Mouse (Mus musculus) MEL (cell line): ENCODE measurements around the gene Unc45b. TPM values are rescaled to one million over a fixed set of nuclear protein-coding genes. Genes with fewer than 3 reads are reported as not detected.

ENCODE experiments used
- DNase-seq: peaks from one replicate; pipeline ENCODE4 v3.0.0; 2011; ENCODE audit warnings: low read depth, low spot score
- H3K27ac ChIP-seq: 2 replicates; pipeline ENCODE4 v1.5.1; 2012; ENCODE audit warnings: low read depth, mild to moderate bottlenecking, control low read depth, low read length, moderate library complexity; ENCODE audit not compliant: control insufficient read depth
- H3K27me3 ChIP-seq, 2 experiments: fragments of 150-350 bp in 1 of 2; sonication (generic) in 1 of 2; 2 replicates each; pipeline ENCODE4 v1.6.1; 2012; ENCODE audit warnings: low read length in 2 of 2, mild to moderate bottlenecking in 2 of 2, improper control_type of control experiment in 1 of 2, moderate library complexity in 1 of 2; ENCODE audit not compliant: insufficient read depth in 2 of 2, control insufficient read depth in 1 of 2
- H3K36me3 ChIP-seq, 2 experiments: 2 replicates each; pipeline ENCODE4 v1.6.1; 2012 to 2014; ENCODE audit warnings: low read length in 2 of 2, improper control_type of control experiment in 1 of 2, inconsistent platforms in 1 of 2, mild to moderate bottlenecking in 1 of 2; ENCODE audit not compliant: insufficient read depth in 2 of 2, control insufficient read depth in 1 of 2
- H3K4me1 ChIP-seq, 2 experiments: fragments of 150-350 bp in 1 of 2; sonication (generic) in 1 of 2; 2 replicates each; pipeline ENCODE4 v1.6.1; 2012; ENCODE audit warnings: low read length in 2 of 2, improper control_type of control experiment in 1 of 2, mild to moderate bottlenecking in 1 of 2; ENCODE audit not compliant: insufficient read depth in 2 of 2, control insufficient read depth in 1 of 2
- H3K4me3 ChIP-seq, 2 experiments: fragments of 150-350 bp in 1 of 2; sonication (generic) in 1 of 2; 2 replicates each; pipeline ENCODE4 v1.5.1; 2012; ENCODE audit warnings: low read depth in 2 of 2, low read length in 2 of 2, mild to moderate bottlenecking in 2 of 2, moderate library complexity in 2 of 2, control low read depth in 1 of 2, improper control_type of control experiment in 1 of 2; ENCODE audit not compliant: control insufficient read depth in 1 of 2, insufficient read depth in 1 of 2
- H3K79me2 ChIP-seq: 2 replicates; pipeline ENCODE4 v1.6.1; 2012; ENCODE audit warnings: mild to moderate bottlenecking, low read length, moderate library complexity; ENCODE audit not compliant: control insufficient read depth, poor library complexity, insufficient read depth
- H3K9ac ChIP-seq: 2 replicates; pipeline ENCODE4 v1.6.1; 2012; ENCODE audit warnings: low read depth, mild to moderate bottlenecking, control low read depth, low read length, moderate library complexity; ENCODE audit not compliant: control insufficient read depth, poor library complexity, severe bottlenecking
- H3K9me3 ChIP-seq: fragments of 150-350 bp; sonication (generic); replicated peaks from 2 replicates; pipeline ENCODE4 v1.6.1; 2012; ENCODE audit warnings: mild to moderate bottlenecking, low read length, improper control_type of control experiment, moderate library complexity; ENCODE audit not compliant: insufficient read depth
- BHLHE40 ChIP-seq: IDR thresholded peaks from 2 replicates; pipeline ENCODE4 v1.6.1; 2012; ENCODE audit warnings: low read depth, mild to moderate bottlenecking, inconsistent platforms, low read length, improper control_type of control experiment, borderline replicate concordance
- E2F4 ChIP-seq: IDR thresholded peaks from 2 replicates; pipeline ENCODE4 v1.6.1; 2011; ENCODE audit warnings: low read depth, low read length, improper control_type of control experiment, borderline replicate concordance
- EP300 ChIP-seq, 2 experiments: IDR thresholded peaks; 2 replicates each; pipeline ENCODE4 v1.6.1; 2011; ENCODE audit warnings: improper control_type of control experiment in 2 of 2, low read length in 2 of 2, low read depth in 1 of 2, mild to moderate bottlenecking in 1 of 2
- ETS1 ChIP-seq: IDR thresholded peaks from 2 replicates; pipeline ENCODE4 v1.6.1; 2012; ENCODE audit warnings: low read depth, mild to moderate bottlenecking, inconsistent platforms, low read length, improper control_type of control experiment, moderate library complexity
- GATA1 ChIP-seq: IDR thresholded peaks from 2 replicates; pipeline ENCODE4 v1.6.1; 2011; ENCODE audit warnings: low read depth, low read length, improper control_type of control experiment
- HCFC1 ChIP-seq: IDR thresholded peaks from 2 replicates; pipeline ENCODE4 v1.6.1; 2012; ENCODE audit warnings: low read depth, mild to moderate bottlenecking, inconsistent platforms, low read length, improper control_type of control experiment, moderate library complexity
- JUND ChIP-seq: IDR thresholded peaks from 2 replicates; pipeline ENCODE4 v1.6.1; 2011; ENCODE audit warnings: low read depth, mild to moderate bottlenecking, improper control_type of control experiment, low read length
- KAT2A ChIP-seq: conservative IDR thresholded peaks from 2 replicates; pipeline ENCODE4 v1.6.1; 2012; ENCODE audit warnings: low read depth, low read length, improper control_type of control experiment, inconsistent platforms
- MAX ChIP-seq: IDR thresholded peaks from 2 replicates; pipeline ENCODE4 v1.6.1; 2011; ENCODE audit warnings: low read length, improper control_type of control experiment
- MAZ ChIP-seq: IDR thresholded peaks from 2 replicates; pipeline ENCODE4 v1.6.1; 2012; ENCODE audit warnings: low read depth, mild to moderate bottlenecking, inconsistent platforms, low read length, improper control_type of control experiment
- NRF1 ChIP-seq: IDR thresholded peaks from 2 replicates; pipeline ENCODE4 v1.6.1; 2014; ENCODE audit warnings: low read depth, mild to moderate bottlenecking, inconsistent platforms, low read length, improper control_type of control experiment, moderate library complexity; ENCODE audit not compliant: poor library complexity, insufficient read depth, severe bottlenecking
- POLR2AphosphoS2 ChIP-seq: IDR thresholded peaks from 2 replicates; pipeline ENCODE4 v1.6.1; 2011; ENCODE audit warnings: low read length, improper control_type of control experiment
- POLR2AphosphoS5 ChIP-seq: IDR thresholded peaks from 2 replicates; pipeline ENCODE4 v1.6.1; 2012; ENCODE audit warnings: low read depth, borderline replicate concordance, mild to moderate bottlenecking, inconsistent platforms, low read length, moderate library complexity, mixed read lengths
- RAD21 ChIP-seq: IDR thresholded peaks from 2 replicates; pipeline ENCODE4 v1.6.1; 2011; ENCODE audit warnings: mild to moderate bottlenecking, low read depth, low read length, improper control_type of control experiment
- ZKSCAN1 ChIP-seq: IDR thresholded peaks from 2 replicates; pipeline ENCODE4 v1.6.1; 2012; ENCODE audit warnings: low read depth, mild to moderate bottlenecking, inconsistent platforms, low read length, improper control_type of control experiment, moderate library complexity
- ZMIZ1 ChIP-seq: IDR thresholded peaks from 2 replicates; pipeline ENCODE4 v1.6.1; 2012; ENCODE audit warnings: low read depth, mild to moderate bottlenecking, inconsistent platforms, low read length, improper control_type of control experiment, moderate library complexity
- ZNF384 ChIP-seq: IDR thresholded peaks from 2 replicates; pipeline ENCODE4 v1.6.1; 2012; ENCODE audit warnings: low read depth, mild to moderate bottlenecking, inconsistent platforms, low read length, improper control_type of control experiment
- polyA plus RNA-seq, 2 experiments: library from polyadenylated mRNA; stranded (reverse) in 1 of 2; unstranded in 1 of 2; fragments of >175 nt in 1 of 2; fragments of >200 nt in 1 of 2; gene quantifications; 2 replicates each; pipeline versions ENCODE4 v1.2.1 to v1.2.4; 2012; ENCODE audit warnings: low replicate concordance in 2 of 2, low read depth in 1 of 2; ENCODE audit not compliant: insufficient read length in 2 of 2, insufficient read depth in 1 of 2, missing spikeins in 1 of 2
- total RNA-seq: library from RNA; depleted of rRNA; stranded (reverse); fragments of 300-350 nt; gene quantifications from 2 replicates; pipeline ENCODE4 v1.2.3, GENCODE M21; 2012

Unc45b gene
- total and polyA plus RNA-seq, 3 experiments, result 0.08 to 0.29 TPM; not detected in 1

DNA sequence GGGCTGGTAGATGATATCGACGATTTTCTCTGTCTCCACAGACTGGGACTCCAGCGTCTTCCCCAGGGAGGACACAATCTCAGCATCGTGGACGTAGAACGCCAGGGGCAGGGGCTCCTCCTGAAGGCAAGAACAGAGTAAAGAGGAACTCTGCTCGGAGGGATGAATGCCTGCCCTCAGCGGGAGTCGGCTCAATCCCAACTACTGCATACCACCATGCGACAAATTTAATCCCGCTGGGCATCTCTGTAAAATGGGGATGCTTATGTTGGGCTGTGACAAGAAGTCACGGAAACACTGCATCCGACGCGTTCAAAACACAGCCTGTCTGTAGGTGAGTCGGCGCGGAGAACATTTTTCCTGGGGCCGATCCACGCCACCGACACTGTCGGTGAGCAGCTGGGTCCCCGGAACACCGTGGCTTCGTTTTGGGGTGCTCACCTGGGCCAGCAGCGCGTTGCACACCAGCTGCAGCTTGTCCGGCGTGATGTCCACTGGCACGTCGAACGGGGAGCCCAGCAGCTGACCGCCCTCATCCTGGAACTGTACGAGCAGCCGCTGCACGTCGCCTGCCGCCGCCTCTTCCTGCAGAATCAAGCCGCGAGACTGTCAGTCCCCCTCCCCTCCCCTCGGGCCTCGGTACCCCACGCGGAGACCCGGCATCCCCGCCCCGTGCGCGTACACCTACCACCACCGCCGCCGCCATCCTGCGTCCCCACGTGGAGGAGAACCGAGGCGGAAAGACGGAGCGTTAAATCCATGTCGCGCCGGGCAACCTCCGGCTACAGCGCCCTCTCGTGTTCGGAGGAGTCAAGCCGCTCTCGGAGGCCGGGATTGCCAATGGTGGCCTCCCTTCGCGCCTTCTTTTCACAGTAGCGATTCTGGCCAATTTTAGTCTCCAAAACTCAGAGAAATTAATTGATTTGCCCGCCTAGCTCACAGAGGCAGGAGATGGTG, 2.4 kb upstream of the Unc45b start, which contains the start of gene Nle1 (continued):
- TF ChIP-seq BHLHE40, result no peak
- TF ChIP-seq RAD21, result no peak
- TF ChIP-seq POLR2AphosphoS5, result no peak
- peak; percentile 46; the same call in 1 of the 2 replicates for TF ChIP-seq ZMIZ1
- TF ChIP-seq ETS1, result peak; percentile 66; the same call in 1 of the 2 replicates
- TF ChIP-seq HCFC1, result peak; percentile 91
- TF ChIP-seq KAT2A, result no peak
- peak; percentile 23 to 60; a peak in 1 of 4 replicates for TF ChIP-seq EP300 (IDR thresholded peaks at IDR 0.05; ENCODE audit: low read depth in 1 of 2, low read length in 2 of 2)
- TF ChIP-seq POLR2AphosphoS2, result peak; percentile 86
- no peak for TF ChIP-seq ZNF384
- peak; percentile 98 for TF ChIP-seq MAX
- TF ChIP-seq ZKSCAN1, result no peak
- TF ChIP-seq JUND, result no peak
- TF ChIP-seq GATA1, result no peak
- TF ChIP-seq, all 39 proteins: peak for 18

DNA sequence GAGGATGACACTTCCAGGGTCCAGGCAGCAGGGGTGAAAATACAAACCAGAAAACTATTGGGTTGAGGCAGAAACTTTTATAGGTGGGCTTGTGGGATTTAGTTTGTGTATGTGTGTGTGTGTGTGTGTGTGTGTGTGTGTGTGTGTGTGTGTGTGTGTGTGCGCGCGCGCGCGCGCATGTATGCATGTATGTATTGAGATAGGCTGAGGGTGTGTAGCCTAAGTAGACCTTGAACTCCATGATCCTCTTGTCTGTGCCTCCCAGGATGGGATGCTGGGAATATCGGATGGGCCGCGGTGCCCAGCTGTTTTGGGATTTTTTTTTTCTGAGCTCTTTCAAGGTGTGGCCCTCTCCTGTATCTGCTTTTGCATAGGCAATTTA, 1.8 kb upstream of the Unc45b start:
- H3K9ac ChIP-seq, result peak overlapping the region; percentile 94
- H3K9me3 ChIP-seq, result no peaks in the 10 kb centered on the region
- peaks cover 2 to 17% of the 10 kb centered on the region in 2 experiments for H3K36me3 ChIP-seq
- DNase-seq, result no peak
- H3K4me3 ChIP-seq, result peak overlapping the region; percentile 45 to 96
- H3K27ac ChIP-seq, result peak overlapping the region; percentile 65
- peaks cover 0 to 12% of the 10 kb centered on the region in 2 experiments; a peak in 3 of 4 replicates for H3K4me1 ChIP-seq
- no peaks in the 10 kb centered on the region for H3K27me3 ChIP-seq
- peaks cover 21% of the 10 kb centered on the region for H3K79me2 ChIP-seq
- TF ChIP-seq MAZ (no peak), E2F4 (peak; percentile 7; the same call in 1 of the 2 replicates), NRF1 (peak; percentile 51; the same call in 1 of the 2 replicates)
